Mouse (Mus musculus) stomach, embryonic 15.5 days (tissue): Measurements from ENCODE around the gene Gckr. TPM values are rescaled to one million over a fixed set of nuclear protein-coding genes. Genes with fewer than 3 reads are reported as not detected.

Source experiments
- ATAC-seq: fragments of 200-750 bp; cut with Nextera tagmentation; 2 replicates; pipeline ENCODE4 v1.8.0; 2017; ENCODE audit warnings: low read depth, moderate number of reproducible peaks, moderate TSS enrichment; ENCODE audit not compliant: insufficient read depth, low FRiP score
- H3K27ac ChIP-seq: fragments of 300-500 bp; sonication (generic); 2 replicates; pipeline ENCODE4 v1.5.1; 2015; ENCODE audit warnings: mild to moderate bottlenecking, inconsistent platforms
- H3K27me3 ChIP-seq: fragments of 300-500 bp; sonication (generic); replicated peaks from 2 replicates; pipeline ENCODE4 v1.6.1; 2015; ENCODE audit warnings: inconsistent platforms
- H3K36me3 ChIP-seq: fragments of 300-500 bp; sonication (generic); 2 replicates; pipeline ENCODE4 v1.6.1; 2015; ENCODE audit warnings: inconsistent platforms
- H3K4me1 ChIP-seq: fragments of 300-500 bp; sonication (generic); 2 replicates; pipeline ENCODE4 v1.6.1; 2015; ENCODE audit warnings: inconsistent platforms
- H3K4me2 ChIP-seq: fragments of 300-500 bp; sonication (generic); 2 replicates; pipeline ENCODE4 v1.6.1; 2015; ENCODE audit warnings: mild to moderate bottlenecking, inconsistent platforms
- H3K4me3 ChIP-seq: fragments of 300-500 bp; sonication (generic); replicated peaks from 2 replicates; pipeline ENCODE4 v1.5.1; 2015; ENCODE audit warnings: inconsistent platforms
- H3K9ac ChIP-seq: fragments of 300-500 bp; sonication (generic); 2 replicates; pipeline ENCODE4 v1.6.1; 2015; ENCODE audit warnings: inconsistent platforms
- H3K9me3 ChIP-seq: fragments of 300-500 bp; sonication (generic); 2 replicates; pipeline ENCODE4 v1.6.1; 2016; ENCODE audit warnings: inconsistent platforms
- WGBS: fragments of 180-500 bp; shearing (Covaris S2); methylation state at CpG from one replicate; pipeline ENCODE4 v1.1.7; 2015; 5-methylcytosine and 5-hydroxymethylcytosine counted together
- polyA plus RNA-seq: library from polyadenylated mRNA; unstranded; fragments of >200 nt; fragmentation: Nextera tagmentation; extraction: Ambion mirVana; gene quantifications from 2 replicates; pipeline ENCODE4 v1.2.1, GENCODE M21; 2015

Gene Gckr
- polyA plus RNA-seq, 1 experiment from 2014 or later, result 1.4 TPM

- Histone ChIP-seq H3K4me1 (no peaks in the 10 kb centered on the region), H3K27me3 (no peaks in the 10 kb centered on the region), H3K9me3 (no peaks in the 10 kb centered on the region), H3K9ac (no peak overlapping the region), H3K27ac (no peak overlapping the region), H3K4me3 (no peak overlapping the region), H3K4me2 (no peak overlapping the region), H3K36me3 (peaks cover 36% of the 10 kb centered on the region)
- WGBS, result 90% methylated on average over 7 of the region's 7 CpGs
- ATAC-seq, result no peak; the same call in 1 of the 2 replicates
These were observed 31.1 kb upstream of the Gckr start for GRCm38 (mm10) chr5:31266101-31266500.

GRCm38 (mm10) chr5:31267686-31268085 is 29.6 kb upstream of the Gckr start:
- Histone ChIP-seq H3K36me3 (peaks cover 39% of the 10 kb centered on the region), H3K9me3 (no peaks in the 10 kb centered on the region), H3K4me1 (no peaks in the 10 kb centered on the region), H3K4me3 (no peak overlapping the region), H3K9ac (no peak overlapping the region), H3K27me3 (no peaks in the 10 kb centered on the region), H3K27ac (no peak overlapping the region), H3K4me2 (no peak overlapping the region)
- no peak for ATAC-seq
- 92% methylated on average over 6 of the region's 6 CpGs for WGBS

GRCm38 (mm10) chr5:31273018-31273417 is 24.2 kb upstream of the Gckr start:
- Histone ChIP-seq H3K36me3 (peaks cover 20% of the 10 kb centered on the region), H3K9me3 (no peaks in the 10 kb centered on the region), H3K4me1 (no peaks in the 10 kb centered on the region), H3K9ac (no peak overlapping the region), H3K4me2 (no peak overlapping the region), H3K27me3 (no peaks in the 10 kb centered on the region), H3K27ac (no peak overlapping the region), H3K4me3 (no peak overlapping the region)
- WGBS, result 82% methylated on average over 6 of the region's 6 CpGs
- no peak for ATAC-seq

- Histone ChIP-seq H3K4me3 (no peak overlapping the region), H3K27me3 (no peaks in the 10 kb centered on the region), H3K27ac (no peak overlapping the region), H3K36me3 (peaks cover 31% of the 10 kb centered on the region), H3K4me1 (no peaks in the 10 kb centered on the region), H3K4me2 (no peak overlapping the region), H3K9me3 (no peaks in the 10 kb centered on the region), H3K9ac (no peak overlapping the region)
- no peak for ATAC-seq
- WGBS, result 85% methylated on average over 20 of the region's 20 CpGs
These were observed 17.8 kb upstream of the Gckr start for GRCm38 (mm10) chr5:31279245-31279988.

- Histone ChIP-seq H3K4me3 (no peak overlapping the region), H3K27ac (no peak overlapping the region), H3K9me3 (no peaks in the 10 kb centered on the region), H3K4me2 (no peak overlapping the region), H3K27me3 (no peaks in the 10 kb centered on the region), H3K9ac (no peak overlapping the region), H3K36me3 (peaks cover 11% of the 10 kb centered on the region; the same call in 1 of the 2 replicates), H3K4me1 (peaks cover 8% of the 10 kb centered on the region; the same call in 1 of the 2 replicates)
- 79% methylated on average over 4 of the region's 4 CpGs for WGBS
- ATAC-seq, result no peak
These were observed 9.0 kb upstream of the Gckr start for GRCm38 (mm10) chr5:31288225-31288624.

- Histone ChIP-seq H3K36me3 (peaks cover 11% of the 10 kb centered on the region; the same call in 1 of the 2 replicates), H3K4me2 (no peak overlapping the region), H3K9me3 (no peaks in the 10 kb centered on the region), H3K4me1 (peaks cover 8% of the 10 kb centered on the region; the same call in 1 of the 2 replicates), H3K4me3 (no peak overlapping the region), H3K27ac (no peak overlapping the region), H3K9ac (no peak overlapping the region), H3K27me3 (no peaks in the 10 kb centered on the region)
- WGBS, result 65% methylated on average over 3 of the region's 3 CpGs
- ATAC-seq, result no peak
These were observed 8.6 kb upstream of the Gckr start for GRCm38 (mm10) chr5:31288655-31289054.

GRCm38 (mm10) chr5:31289626-31290230 is 7.5 kb upstream of the Gckr start:
- H3K27me3 ChIP-seq, result no peaks in the 10 kb centered on the region
- WGBS, result 65% methylated on average over 3 of the region's 3 CpGs
- no peak overlapping the region for H3K9ac ChIP-seq
- no peak overlapping the region for H3K27ac ChIP-seq
- H3K9me3 ChIP-seq, result no peaks in the 10 kb centered on the region
- no peak for ATAC-seq
- H3K4me1 ChIP-seq, result peaks cover 8% of the 10 kb centered on the region; the same call in 1 of the 2 replicates
- H3K4me3 ChIP-seq, result no peak overlapping the region
- H3K4me2 ChIP-seq, result peak overlapping the region; percentile 84; the same call in 1 of the 2 replicates
- H3K36me3 ChIP-seq, result peaks cover 11% of the 10 kb centered on the region; the same call in 1 of the 2 replicates

GRCm38 (mm10) chr5:31290521-31291360 is 6.5 kb upstream of the Gckr start, which contains the start of gene Ift172:
TSS of gene Ift172 (minus strand) at chr5:31291116.
- peak within 1 kb of the TSS; percentile 62 for H3K4me3 ChIP-seq
- H3K9ac ChIP-seq, result peak within 1 kb of the TSS; percentile 39; the same call in 1 of the 2 replicates
- 0 out of 2 replicates have a peak, but pooled peaks cover 2% of the 10 kb centered on the region for H3K36me3 ChIP-seq
- no peaks in the 10 kb centered on the region for H3K9me3 ChIP-seq
- no peaks in the 10 kb centered on the region for H3K27me3 ChIP-seq
- ATAC-seq, result peak; percentile 95
- WGBS, result 2% methylated on average over 45 of the region's 45 CpGs
- peak within 1 kb of the TSS; percentile 84 for H3K4me2 ChIP-seq
- H3K27ac ChIP-seq, result peak within 1 kb of the TSS; percentile 82
- peaks cover 15% of the 10 kb centered on the region; the same call in 1 of the 2 replicates for H3K4me1 ChIP-seq

GRCm38 (mm10) chr5:31291361-31291688 is 5.9 kb upstream of the Gckr start:
- no peaks in the 10 kb centered on the region for H3K36me3 ChIP-seq
- no peaks in the 10 kb centered on the region for H3K27me3 ChIP-seq
- peaks cover 15% of the 10 kb centered on the region; the same call in 1 of the 2 replicates for H3K4me1 ChIP-seq
- 4% methylated on average over 9 of the region's 9 CpGs for WGBS
- ATAC-seq, result no peak
- H3K4me3 ChIP-seq, result peak overlapping the region; percentile 62
- H3K9me3 ChIP-seq, result no peaks in the 10 kb centered on the region
- H3K9ac ChIP-seq, result no peak overlapping the region; the same call in 1 of the 2 replicates
- peak overlapping the region; percentile 82 for H3K27ac ChIP-seq
- peak overlapping the region; percentile 84 for H3K4me2 ChIP-seq

GRCm38 (mm10) chr5:31294964-31295605 is 2.2 kb upstream of the Gckr start:
- H3K4me2 ChIP-seq, result peak overlapping the region; percentile 87
- H3K4me3 ChIP-seq, result peak overlapping the region; percentile 77
- peak overlapping the region; percentile 23; the same call in 1 of the 2 replicates for H3K27ac ChIP-seq
- H3K27me3 ChIP-seq, result no peaks in the 10 kb centered on the region
- 7% methylated on average over 29 of the region's 29 CpGs for WGBS
- H3K9ac ChIP-seq, result peak overlapping the region; percentile 70
- H3K36me3 ChIP-seq, result no peaks in the 10 kb centered on the region
- ATAC-seq, result peak; percentile 11; the same call in 1 of the 2 replicates
- H3K4me1 ChIP-seq, result peaks cover 9% of the 10 kb centered on the region; the same call in 1 of the 2 replicates
- no peaks in the 10 kb centered on the region for H3K9me3 ChIP-seq

- H3K27ac ChIP-seq, result peak within 1 kb of the TSS; percentile 23; the same call in 1 of the 2 replicates
- peak within 1 kb of the TSS; percentile 87 for H3K4me2 ChIP-seq
- H3K27me3 ChIP-seq, result no peaks in the 10 kb centered on the region
- ATAC-seq, result peak; percentile 33; the same call in 1 of the 2 replicates
- H3K36me3 ChIP-seq, result no peaks in the 10 kb centered on the region
- H3K9me3 ChIP-seq, result no peaks in the 10 kb centered on the region
- peak within 1 kb of the TSS; percentile 70 for H3K9ac ChIP-seq
- H3K4me3 ChIP-seq, result peak within 1 kb of the TSS; percentile 77
- WGBS, result under 1% methylated on average over 37 of the region's 46 CpGs
- peaks cover 6% of the 10 kb centered on the region; the same call in 1 of the 2 replicates for H3K4me1 ChIP-seq
These were observed 1.6 kb upstream of the Gckr start, which contains the start of gene Fndc4 for GRCm38 (mm10) chr5:31295606-31296141. TSS of gene Fndc4 (minus strand) at chr5:31296080.
